Mouse (Mus musculus) spleen, adult 18-20 months (tissue): ENCODE data around the gene Dclk1.

Experiments
- DNase-seq, 2 experiments: peaks; one replicate each; pipeline ENCODE4 v3.0.0; 2022; ENCODE audit warnings: mixed read lengths in 2 of 2

Gene Dclk1

GRCm38 (mm10) chr3:55406616-55407015, 164.5 kb downstream of the Dclk1 start:
- no peak for DNase-seq

GRCm38 (mm10) chr3:55411547-55411946, 169.4 kb downstream of the Dclk1 start:
- no peak for DNase-seq

- no peak for DNase-seq
Observed at GRCm38 (mm10) chr3:55415527-55415950, 173.4 kb downstream of the Dclk1 start.

GRCm38 (mm10) chr3:55418845-55419244, 176.7 kb downstream of the Dclk1 start:
- no peak for DNase-seq

- DNase-seq: no peak
Observed at GRCm38 (mm10) chr3:55419334-55419733, 177.2 kb downstream of the Dclk1 start.

- DNase-seq: no peak
Observed at GRCm38 (mm10) chr3:55420436-55421083, 178.4 kb downstream of the Dclk1 start.

- no peak for DNase-seq
Observed at GRCm38 (mm10) chr3:55423640-55424397, 181.7 kb downstream of the Dclk1 start.

GRCm38 (mm10) chr3:55430022-55430549, 187.9 kb downstream of the Dclk1 start:
- DNase-seq: no peak

GRCm38 (mm10) chr3:55431223-55431622, 189.1 kb downstream of the Dclk1 start:
- no peak for DNase-seq

- no peak for DNase-seq
Observed at GRCm38 (mm10) chr3:55434276-55434675, 192.1 kb downstream of the Dclk1 start.

- DNase-seq: no peak
Observed at GRCm38 (mm10) chr3:55438824-55439446, 196.8 kb downstream of the Dclk1 start.

- no peak for DNase-seq
Observed at GRCm38 (mm10) chr3:55440342-55440741, 198.2 kb downstream of the Dclk1 start.

- DNase-seq: no peak
Observed at GRCm38 (mm10) chr3:55442012-55442645, 200.0 kb downstream of the Dclk1 start.

- DNase-seq: no peak
Observed at GRCm38 (mm10) chr3:55443271-55443670, 201.1 kb downstream of the Dclk1 start.

- no peak for DNase-seq
Observed at GRCm38 (mm10) chr3:55443725-55444124, 201.6 kb downstream of the Dclk1 start.

- no peak for DNase-seq
Observed at GRCm38 (mm10) chr3:55446681-55447080, 204.5 kb downstream of the Dclk1 start.

GRCm38 (mm10) chr3:55447486-55448460, 205.6 kb downstream of the Dclk1 start:
- no peak for DNase-seq

- no peak for DNase-seq
Observed at GRCm38 (mm10) chr3:55449148-55449547, 207.0 kb downstream of the Dclk1 start.

- no peak for DNase-seq
Observed at GRCm38 (mm10) chr3:55451035-55451434, 208.9 kb downstream of the Dclk1 start.

GRCm38 (mm10) chr3:55451877-55452276, 209.7 kb downstream of the Dclk1 start:
- DNase-seq: no peak

GRCm38 (mm10) chr3:55452464-55452863, 210.3 kb downstream of the Dclk1 start:
- no peak for DNase-seq

- no peak for DNase-seq
Observed at GRCm38 (mm10) chr3:55461092-55461491, 218.9 kb downstream of the Dclk1 start.
